Comparison of ENCODE assay signal across 13 mouse cellular contexts in genomic region chr9:35467264-35467817, GRCm38 (mm10). TPM values are rescaled to one million over a fixed set of nuclear protein-coding genes. Genes with fewer than 3 reads are reported as not detected.
DNase-seq lines count a peak whose midpoint lies in the region; ATAC-seq lines count a peak whose summit lies in the region.
"Had no signal": no experiment of that assay in that cellular context is flagged by ENCODE, and none has a peak within 500 bp of the region (broad histone marks: within the 10 kb centered on the region; RNA-seq: fewer than 3 reads in every experiment).

No protein-coding gene starts in this region.

- no peak overlapping the region for H3K9ac ChIP-seq in midbrain, embryonic 16.5 days (ENCODE audit: low read depth, low read length)
- H3K9ac ChIP-seq: hindbrain, embryonic 13.5 days; liver, embryonic 15.5 days had no signal

- H3K4me2 ChIP-seq in midbrain, embryonic 16.5 days (ENCODE audit: low read length) = no peak overlapping the region
- H3K4me2 ChIP-seq: hindbrain, embryonic 13.5 days; liver, embryonic 15.5 days had no signal

- no peak overlapping the region for H3K4me3 ChIP-seq in midbrain, embryonic 16.5 days (ENCODE audit: low read depth, low read length)
- H3K4me3 ChIP-seq: hindbrain, embryonic 13.5 days; liver, embryonic 15.5 days had no signal

- WGBS in large intestine, adult 2 months = 26% methylated on average over 8 of the region's 8 CpGs
- WGBS in midbrain, embryonic 16.5 days = 75% methylated on average over 8 of the region's 8 CpGs

- no peaks in the 10 kb centered on the region for H3K9me3 ChIP-seq in midbrain, embryonic 16.5 days (replicated peaks; ENCODE audit: control insufficient read depth, low read length, poor library complexity, severe bottlenecking)
- H3K9me3 ChIP-seq: hindbrain, embryonic 13.5 days; liver, embryonic 15.5 days had no signal

- H3K4me1 ChIP-seq in midbrain, embryonic 16.5 days (ENCODE audit: control insufficient read depth, insufficient read depth, low read length) = no peaks in the 10 kb centered on the region
- H3K4me1 ChIP-seq: liver, embryonic 15.5 days had no signal

- no peak for ATAC-seq in midbrain, embryonic 16.5 days

- H3K36me3 ChIP-seq in midbrain, embryonic 16.5 days (ENCODE audit: control insufficient read depth, insufficient read depth, low read length) = peaks cover 12% of the 10 kb centered on the region
- H3K36me3 ChIP-seq: liver, embryonic 15.5 days had no signal

- no peak overlapping the region for H3K27ac ChIP-seq in midbrain, embryonic 16.5 days (ENCODE audit: low read length)
- H3K27ac ChIP-seq: hindbrain, embryonic 13.5 days; liver, embryonic 15.5 days had no signal

- peak; percentile 38 for DNase-seq in ovary, adult 18-20 months (ENCODE audit: low spot score)
- no peak for DNase-seq in ovary, postnatal 14 days (ENCODE audit: low spot score)
- peak; percentile 89 for DNase-seq in fibroblast of lung, adult 2 months (ENCODE audit: low read depth)
- peak; percentile 44 for DNase-seq in large intestine, adult 2 months (ENCODE audit: low read depth, low spot score)
- DNase-seq in urinary bladder, postnatal 25 days (ENCODE audit: low spot score) = peak; percentile 38
- no peak for DNase-seq in gastrocnemius, postnatal 10 days
- DNase-seq: right cerebral cortex, postnatal 25 days; thymus, postnatal 4 days had no signal

- H3K27me3 ChIP-seq in midbrain, embryonic 16.5 days (ENCODE audit: control insufficient read depth, insufficient read depth, low read depth, low read length) = no peaks in the 10 kb centered on the region
- H3K27me3 ChIP-seq: hindbrain, embryonic 13.5 days; liver, embryonic 15.5 days had no signal

RNA-seq across cellular contexts. Expression of gene Cdon, which starts 46.4 kb away (rescaled TPM):
- 3.4 and 3.5 TPM in 2 replicates for polyA plus RNA-seq in large intestine, adult 2 months (2012; rRNA removed)
- 2.1 and 3.4 TPM in 2 replicates for polyA plus RNA-seq in midbrain, embryonic 16.5 days (2015; fragmentation: Nextera tagmentation; extraction: Ambion mirVana)
- total RNA-seq in gastrocnemius, postnatal 10 days (2021) = 10 to 100 TPM; 29.5 to 37.8 TPM

RNA-seq across cellular contexts. Expression of gene Gm1113, which starts 50.7 kb away (rescaled TPM):
- polyA plus RNA-seq in large intestine, adult 2 months (2012; rRNA removed) = not detected in 2 replicates
- polyA plus RNA-seq in midbrain, embryonic 16.5 days (2015; fragmentation: Nextera tagmentation; extraction: Ambion mirVana) = not detected in 2 replicates
- not detected for total RNA-seq in gastrocnemius, postnatal 10 days (2021)
- total RNA-seq: left cerebral cortex, adult 8-10 months had no signal
- polyA plus RNA-seq: cortical plate, adult 2 months; hindbrain, embryonic 13.5 days; liver, embryonic 15.5 days had no signal

Comparison
In these comparisons a context has a peak if more than half of its experiments do, and no peak if none do; other contexts are left out.
1. DNase-seq: peak in ovary, adult 18-20 months (single experiment), fibroblast of lung, adult 2 months (single experiment), large intestine, adult 2 months (single experiment) and urinary bladder, postnatal 25 days (single experiment); none in ovary, postnatal 14 days (single experiment) and gastrocnemius, postnatal 10 days (single experiment).